Mouse (Mus musculus) heart, postnatal 0 days (tissue): Measurements from ENCODE around the gene Rbck1.
A peak's percentile ranks its signal among the peaks of the same experiment; 100 is the strongest.

ENCODE experiments used
- CTCF ChIP-seq: IDR thresholded peaks from 2 replicates; pipeline ENCODE4 v1.5.1; 2016; ENCODE audit warnings: antibody characterized with exemption, control low read depth, low read depth
- EP300 ChIP-seq: IDR thresholded peaks from 2 replicates; pipeline ENCODE4 v1.6.1; 2016; ENCODE audit warnings: antibody characterized with exemption, low read depth

- TF ChIP-seq CTCF = no peak
- TF ChIP-seq EP300 = peak; percentile 79
Observed at GRCm38 (mm10) chr2:152332101-152332825, at the start of gene Rbck1.
